Mouse (Mus musculus) brain, adult 2 months (tissue): ENCODE measurements around the gene Ocrl.

ENCODE experiments used
- DNase-seq: peaks from one replicate; pipeline ENCODE4 v3.0.0; 2011; ENCODE audit warnings: low read depth, low spot score

The Ocrl gene

GRCm38 (mm10) chrX:47977078-47977477, 64.9 kb downstream of the Ocrl start:
- DNase-seq = no peak

- DNase-seq = peak; percentile 82
Measured at GRCm38 (mm10) chrX:47985000-47985619, 72.9 kb downstream of the Ocrl start.

GRCm38 (mm10) chrX:47988024-47988423, 75.8 kb downstream of the Ocrl start:
- DNase-seq = no peak

- peak; percentile 72 for DNase-seq
Measured at GRCm38 (mm10) chrX:47992606-47993005, 80.4 kb downstream of the Ocrl start.

GRCm38 (mm10) chrX:47998412-47998811, 86.2 kb downstream of the Ocrl start:
- no peak for DNase-seq

- no peak for DNase-seq
Measured at GRCm38 (mm10) chrX:48001151-48001550, 89.0 kb downstream of the Ocrl start.

GRCm38 (mm10) chrX:48004786-48005185, 92.6 kb downstream of the Ocrl start:
- DNase-seq = no peak

GRCm38 (mm10) chrX:48006062-48006461, 93.9 kb downstream of the Ocrl start:
- DNase-seq = no peak

GRCm38 (mm10) chrX:48011656-48012055, 99.5 kb downstream of the Ocrl start:
- DNase-seq = peak; percentile 94
